Mouse (Mus musculus): Measurements from ENCODE around the gene Ppp1r3d. TPM values are rescaled to one million over a fixed set of nuclear protein-coding genes. Genes with fewer than 3 reads are reported as not detected.

The Ppp1r3d gene
- polyA plus RNA-seq, 1 experiment from 2014 or later: 3.3 TPM

GRCm38 (mm10) chr2:178413481-178414260 is 601 bp downstream of the Ppp1r3d start:
- H3K4me3 ChIP-seq (ENCODE audit: low read depth, low read length): peak overlapping the region; percentile 59
- no peaks in the 10 kb centered on the region for H3K27me3 ChIP-seq (ENCODE audit: control insufficient read depth, insufficient read depth, low read length)
- 13% methylated on average over 75 of the region's 75 CpGs for WGBS
- DNase-seq (ENCODE audit: low spot score) (peak; percentile 38), ATAC-seq (ENCODE audit: low FRiP score, low TSS enrichment) (peak; percentile 31; the same call in 1 of the 2 replicates)
- TF ChIP-seq EP300 (optimal IDR thresholded peaks at IDR 0.05) (no peak), CTCF (IDR thresholded peaks at IDR 0.05; ENCODE audit: low read depth) (no peak)
- peaks cover 7% of the 10 kb centered on the region; the same call in 1 of the 2 replicates for H3K4me1 ChIP-seq (replicated peaks; ENCODE audit: control insufficient read depth, insufficient read depth)
- H3K36me3 ChIP-seq (ENCODE audit: control insufficient read depth, insufficient read depth, low read length): no peaks in the 10 kb centered on the region
- H3K27ac ChIP-seq (replicated peaks): peak overlapping the region; percentile 65
- H3K4me2 ChIP-seq (replicated peaks; ENCODE audit: low read depth): peak overlapping the region; percentile 95
- H3K9me3 ChIP-seq (ENCODE audit: control insufficient read depth, low read length): no peaks in the 10 kb centered on the region
- H3K9ac ChIP-seq (ENCODE audit: low read length): peak overlapping the region; percentile 64

DNA sequence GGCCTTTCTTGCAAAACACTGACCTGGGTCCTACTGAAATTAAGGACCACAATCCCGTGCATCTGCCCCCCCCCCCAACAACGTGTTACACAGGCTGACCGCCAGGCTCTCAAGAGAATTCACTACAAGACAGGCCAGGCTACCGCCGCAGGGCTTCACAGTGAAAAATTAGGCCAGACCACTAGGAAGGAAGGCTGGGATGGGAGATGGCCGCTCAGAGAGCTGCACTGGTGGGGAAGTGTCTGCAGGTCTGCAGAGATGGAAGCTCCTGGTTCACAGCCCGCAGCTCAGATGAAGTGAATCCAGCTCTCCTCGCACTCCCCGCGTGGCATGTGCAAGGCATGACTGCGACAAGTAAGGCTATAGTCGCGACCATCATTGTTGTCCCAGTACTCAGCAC is 1.2 kb downstream of the Ppp1r3d start:
- Histone ChIP-seq H3K4me2 (replicated peaks; ENCODE audit: low read depth) (peak overlapping the region; percentile 95; the same call in 1 of the 2 replicates), H3K9me3 (ENCODE audit: control insufficient read depth, low read length) (no peaks in the 10 kb centered on the region), H3K36me3 (ENCODE audit: control insufficient read depth, insufficient read depth, low read length) (no peaks in the 10 kb centered on the region), H3K27me3 (ENCODE audit: control insufficient read depth, insufficient read depth, low read length) (no peaks in the 10 kb centered on the region), H3K9ac (ENCODE audit: low read length) (no peak overlapping the region), H3K4me1 (replicated peaks; ENCODE audit: control insufficient read depth, insufficient read depth) (peaks cover 7% of the 10 kb centered on the region; the same call in 1 of the 2 replicates), H3K27ac (replicated peaks) (no peak overlapping the region), H3K4me3 (ENCODE audit: low read depth, low read length) (peak overlapping the region; percentile 59)
- ATAC-seq (ENCODE audit: low FRiP score, low TSS enrichment) (no peak), DNase-seq (ENCODE audit: low spot score) (peak; percentile 14)
- 66% methylated on average over 13 of the region's 13 CpGs for WGBS
- TF ChIP-seq EP300 (optimal IDR thresholded peaks at IDR 0.05) (no peak), CTCF (IDR thresholded peaks at IDR 0.05; ENCODE audit: low read depth) (no peak)

DNA sequence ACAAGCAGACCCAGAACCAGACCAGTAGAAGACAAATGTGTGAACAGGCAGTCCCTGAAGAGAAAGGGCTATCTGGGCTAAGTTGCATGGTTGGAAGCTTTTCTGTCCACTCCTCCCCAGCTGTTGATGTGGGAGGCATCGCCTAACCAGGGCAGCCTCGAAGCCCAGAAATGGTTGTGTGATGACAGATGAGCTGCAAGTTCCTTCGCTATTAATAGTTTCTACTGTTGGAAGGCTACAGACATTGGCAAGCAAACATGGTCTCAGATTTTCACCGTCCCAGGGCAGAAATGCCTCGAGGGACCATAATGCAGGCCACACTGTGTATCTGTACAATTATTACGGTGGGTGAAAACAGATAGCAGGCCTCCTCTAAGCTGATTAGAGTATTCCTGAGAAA is 1.7 kb downstream of the Ppp1r3d start:
- ATAC-seq (ENCODE audit: low FRiP score, low TSS enrichment): no peak
- WGBS: 47% methylated on average over 6 of the region's 6 CpGs
- no peaks in the 10 kb centered on the region for H3K36me3 ChIP-seq (ENCODE audit: control insufficient read depth, insufficient read depth, low read length)
- H3K4me1 ChIP-seq (replicated peaks; ENCODE audit: control insufficient read depth, insufficient read depth): peaks cover 7% of the 10 kb centered on the region; the same call in 1 of the 2 replicates
- no peak overlapping the region; the same call in 1 of the 2 replicates for H3K4me2 ChIP-seq (replicated peaks; ENCODE audit: low read depth)
- DNase-seq (ENCODE audit: low spot score): peak; percentile 13
- H3K9me3 ChIP-seq (ENCODE audit: control insufficient read depth, low read length): no peaks in the 10 kb centered on the region
- no peaks in the 10 kb centered on the region for H3K27me3 ChIP-seq (ENCODE audit: control insufficient read depth, insufficient read depth, low read length)
- no peak overlapping the region for H3K27ac ChIP-seq (replicated peaks)
- TF ChIP-seq EP300 (optimal IDR thresholded peaks at IDR 0.05) (no peak), CTCF (IDR thresholded peaks at IDR 0.05; ENCODE audit: low read depth) (no peak)
- H3K4me3 ChIP-seq (ENCODE audit: low read depth, low read length): no peak overlapping the region
- no peak overlapping the region for H3K9ac ChIP-seq (ENCODE audit: low read length)

- Histone ChIP-seq H3K4me2 (replicated peaks; ENCODE audit: low read depth) (no peak overlapping the region), H3K9ac (ENCODE audit: low read length) (no peak overlapping the region), H3K27me3 (ENCODE audit: control insufficient read depth, insufficient read depth, low read length) (no peaks in the 10 kb centered on the region), H3K36me3 (ENCODE audit: control insufficient read depth, insufficient read depth, low read length) (no peaks in the 10 kb centered on the region), H3K4me1 (replicated peaks; ENCODE audit: control insufficient read depth, insufficient read depth) (peaks cover 7% of the 10 kb centered on the region; the same call in 1 of the 2 replicates), H3K9me3 (ENCODE audit: control insufficient read depth, low read length) (no peaks in the 10 kb centered on the region), H3K4me3 (ENCODE audit: low read depth, low read length) (no peak overlapping the region), H3K27ac (replicated peaks) (no peak overlapping the region)
- ATAC-seq (ENCODE audit: low FRiP score, low TSS enrichment) (no peak), DNase-seq (ENCODE audit: low spot score) (no peak)
- TF ChIP-seq CTCF (IDR thresholded peaks at IDR 0.05; ENCODE audit: low read depth) (no peak), EP300 (optimal IDR thresholded peaks at IDR 0.05) (no peak)
- 71% methylated on average over 6 of the region's 6 CpGs for WGBS
Observed at GRCm38 (mm10) chr2:178410286-178410685, 4.0 kb downstream of the Ppp1r3d start.

DNA sequence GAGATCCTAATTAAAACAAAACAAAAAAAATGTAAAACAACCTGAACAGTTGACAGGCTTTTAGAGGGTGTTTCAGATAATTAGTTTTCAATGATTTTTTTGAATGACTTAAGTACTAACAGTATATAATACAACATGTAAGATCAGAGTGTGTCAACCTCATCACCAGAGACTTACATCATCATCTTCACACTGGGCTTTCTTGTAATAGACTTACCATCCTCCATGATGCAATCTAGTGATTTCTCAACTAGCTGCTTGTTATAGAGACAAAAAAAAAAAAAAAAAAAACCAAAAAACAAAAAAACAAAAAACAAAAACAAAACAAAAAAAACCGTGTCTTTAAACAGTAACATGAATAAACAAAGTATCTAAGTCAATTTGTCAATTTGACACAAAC is 5.2 kb downstream of the Ppp1r3d start:
- no peak overlapping the region for H3K4me3 ChIP-seq (ENCODE audit: low read depth, low read length)
- H3K9ac ChIP-seq (ENCODE audit: low read length): no peak overlapping the region

More for the DNA sequence above, 5.2 kb downstream of the Ppp1r3d start:
- TF ChIP-seq EP300 (optimal IDR thresholded peaks at IDR 0.05) (no peak), CTCF (IDR thresholded peaks at IDR 0.05; ENCODE audit: low read depth) (no peak)
- Histone ChIP-seq H3K4me2 (replicated peaks; ENCODE audit: low read depth) (no peak overlapping the region), H3K27ac (replicated peaks) (no peak overlapping the region), H3K27me3 (ENCODE audit: control insufficient read depth, insufficient read depth, low read length) (no peaks in the 10 kb centered on the region), H3K9me3 (ENCODE audit: control insufficient read depth, low read length) (no peaks in the 10 kb centered on the region), H3K4me1 (replicated peaks; ENCODE audit: control insufficient read depth, insufficient read depth) (peaks cover 3% of the 10 kb centered on the region; the same call in 1 of the 2 replicates), H3K36me3 (ENCODE audit: control insufficient read depth, insufficient read depth, low read length) (no peaks in the 10 kb centered on the region)
- ATAC-seq (ENCODE audit: low FRiP score, low TSS enrichment) (no peak), DNase-seq (ENCODE audit: low spot score) (no peak)
- 24% methylated on average over 1 of the region's 1 CpGs for WGBS

Measured in stomach, postnatal 0 days (tissue).